Mouse (Mus musculus) thymus, adult 2 months (tissue): ENCODE data around the gene Tcf12.

Experiments
- CTCF ChIP-seq: fragments of 200-500 bp; IDR thresholded peaks from 2 replicates; pipeline ENCODE4 v1.5.1; 2012; ENCODE audit warnings: mild to moderate bottlenecking, control low read depth, low read length, moderate library complexity, borderline replicate concordance; ENCODE audit not compliant: control insufficient read depth, poor library complexity, insufficient read depth; ENCODE audit errors: extremely low read depth
- POLR2A ChIP-seq: fragments of 200-500 bp; IDR thresholded peaks from 2 replicates; pipeline ENCODE4 v1.6.1; 2012; ENCODE audit warnings: mild to moderate bottlenecking, low read length, control low read depth, moderate library complexity; ENCODE audit not compliant: control insufficient read depth, poor library complexity, insufficient read depth; ENCODE audit errors: extremely low read depth

DNA sequence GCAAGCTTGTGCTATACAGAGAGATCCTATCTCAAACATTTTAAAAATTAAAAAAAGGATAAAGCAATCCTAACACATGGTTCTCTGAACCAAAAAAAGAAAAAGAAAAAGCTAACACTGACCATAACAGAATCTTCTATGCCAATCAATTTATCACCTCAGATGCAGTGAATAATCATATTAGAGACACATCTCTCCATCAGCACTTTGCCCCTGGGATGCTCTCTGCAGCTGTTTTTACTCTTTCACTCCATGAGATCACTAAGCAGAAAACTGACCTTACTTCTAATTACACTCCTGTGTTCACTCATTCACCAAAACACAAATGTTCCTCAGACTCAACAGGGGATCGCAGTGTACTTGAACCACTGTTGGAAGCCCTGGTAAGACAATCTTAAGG, 128.8 kb downstream of the Tcf12 start:
- TF ChIP-seq CTCF: no peak
- TF ChIP-seq POLR2A: no peak
